Mouse (Mus musculus) neural tube, embryonic 15.5 days (tissue): ENCODE measurements at regions not wholly inside any gene's neighbourhood (a gene's known extent, or its start where the extent isn't known, plus 50 kb on each side); places are given as distances from the start of the nearest gene placed in this dataset.
"Not testable (repeated sequence)": the region's sequence is repeated elsewhere in the genome, so short reads cannot be mapped to it uniquely, and the experiment has no call there.

Experiments
- ATAC-seq: fragments of 200-750 bp; cut with Nextera tagmentation; 2 replicates; pipeline ENCODE4 v1.8.0; 2017; ENCODE audit warnings: mild to moderate bottlenecking, moderate TSS enrichment, moderate library complexity; ENCODE audit not compliant: low FRiP score
- H3K27ac ChIP-seq: fragments of 300-500 bp; sonication (generic); replicated peaks from 2 replicates; pipeline ENCODE4 v1.5.1; 2015; ENCODE audit warnings: mild to moderate bottlenecking, inconsistent platforms
- H3K27me3 ChIP-seq: fragments of 300-500 bp; sonication (generic); replicated peaks from 2 replicates; pipeline ENCODE4 v1.6.1; 2015; ENCODE audit warnings: inconsistent platforms
- H3K36me3 ChIP-seq: fragments of 300-500 bp; sonication (generic); 2 replicates; pipeline ENCODE4 v1.6.1; 2015; ENCODE audit warnings: inconsistent platforms
- H3K4me1 ChIP-seq: fragments of 300-500 bp; sonication (generic); 2 replicates; pipeline ENCODE4 v1.6.1; 2015; ENCODE audit warnings: inconsistent platforms
- H3K4me2 ChIP-seq: fragments of 300-500 bp; sonication (generic); 2 replicates; pipeline ENCODE4 v1.6.1; 2015; ENCODE audit warnings: inconsistent platforms, mild to moderate bottlenecking, moderate library complexity
- H3K4me3 ChIP-seq: fragments of 300-500 bp; sonication (generic); replicated peaks from 2 replicates; pipeline ENCODE4 v1.5.1; 2015; ENCODE audit warnings: mild to moderate bottlenecking, inconsistent platforms
- H3K9ac ChIP-seq: fragments of 300-500 bp; sonication (generic); replicated peaks from 2 replicates; pipeline ENCODE4 v1.6.1; 2015; ENCODE audit warnings: mild to moderate bottlenecking, inconsistent platforms
- H3K9me3 ChIP-seq: fragments of 300-500 bp; sonication (generic); replicated peaks from 2 replicates; pipeline ENCODE4 v1.6.1; 2016; ENCODE audit warnings: inconsistent platforms
- WGBS: fragments of 180-500 bp; shearing (Covaris S2); methylation state at CpG from one replicate; pipeline ENCODE4 v1.1.7; 2015; ENCODE audit warnings: mixed read lengths; 5-methylcytosine and 5-hydroxymethylcytosine counted together

DNA sequence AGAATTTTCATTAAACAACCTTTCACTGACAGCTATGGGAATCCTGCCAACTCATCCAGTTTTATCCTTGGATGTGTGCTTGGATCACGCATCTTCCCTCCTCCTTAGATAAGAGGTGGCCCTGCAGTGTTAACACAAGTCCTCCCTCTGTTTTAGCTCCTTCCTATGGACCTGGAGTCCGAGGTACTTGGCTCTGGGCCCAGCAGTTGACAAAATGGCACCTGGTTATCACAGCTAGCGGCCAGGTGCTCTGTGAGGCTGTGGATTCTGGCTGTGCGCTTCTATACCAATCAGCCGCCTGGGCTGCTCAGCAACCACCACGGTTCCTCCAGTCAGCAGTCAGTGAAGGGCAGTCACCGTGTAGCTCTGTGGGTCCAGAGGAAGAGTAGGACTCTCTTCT, 157.4 kb downstream of the Prdm2 start:
- no peak for ATAC-seq
- no peaks in the 10 kb centered on the region for H3K9me3 ChIP-seq
- no peaks in the 10 kb centered on the region for H3K4me1 ChIP-seq
- H3K4me2 ChIP-seq: no peak overlapping the region
- 82% methylated on average over 7 of the region's 7 CpGs for WGBS
- no peaks in the 10 kb centered on the region for H3K27me3 ChIP-seq
- H3K27ac ChIP-seq: no peak overlapping the region
- H3K36me3 ChIP-seq: no peaks in the 10 kb centered on the region
- H3K9ac ChIP-seq: no peak overlapping the region
- no peak overlapping the region for H3K4me3 ChIP-seq

DNA sequence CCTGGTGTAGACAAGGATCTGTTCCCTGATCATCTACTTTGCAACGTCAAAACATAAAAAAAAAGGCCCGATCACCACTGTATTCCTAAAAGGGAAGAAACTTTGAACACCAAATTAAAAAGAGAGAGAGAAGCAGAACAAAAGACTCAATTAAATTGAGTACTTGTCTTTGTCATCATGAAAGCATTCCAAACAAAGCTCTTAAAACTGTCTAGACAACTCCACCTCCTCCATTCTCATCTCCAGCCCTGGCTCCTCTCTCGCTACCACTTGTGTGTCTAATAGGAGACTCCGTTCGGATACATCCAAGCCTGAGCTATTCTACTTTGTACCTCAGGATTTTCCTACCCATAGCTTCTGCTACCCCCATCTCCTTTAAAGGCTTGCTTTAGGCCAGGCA, 159.8 kb downstream of the Prdm2 start:
- no peak for ATAC-seq
- Histone ChIP-seq H3K9ac (no peak overlapping the region), H3K36me3 (no peaks in the 10 kb centered on the region), H3K9me3 (no peaks in the 10 kb centered on the region), H3K27me3 (no peaks in the 10 kb centered on the region), H3K4me1 (no peaks in the 10 kb centered on the region), H3K4me2 (no peak overlapping the region), H3K4me3 (no peak overlapping the region), H3K27ac (no peak overlapping the region)
- 68% methylated on average over 5 of the region's 5 CpGs for WGBS

DNA sequence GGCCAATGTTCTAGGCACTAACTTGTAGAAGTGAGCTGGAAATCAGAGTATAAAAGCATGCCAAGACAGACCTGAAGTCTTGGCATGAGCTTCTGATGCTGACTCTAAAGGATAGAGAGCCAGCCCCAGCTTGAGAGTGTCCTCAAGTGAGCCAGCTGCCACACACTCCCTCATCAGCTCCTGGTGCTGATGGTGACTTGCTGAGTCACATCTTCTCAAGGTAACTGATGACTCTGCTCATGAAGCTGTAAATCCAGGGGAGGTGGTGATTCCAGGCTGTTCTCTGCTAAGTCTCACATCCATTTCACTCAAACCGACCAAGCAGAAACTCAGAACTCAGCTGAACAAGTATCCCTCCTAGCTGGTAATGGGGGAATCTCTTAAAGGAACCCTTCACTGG, 161.6 kb downstream of the Prdm2 start:
- H3K4me2 ChIP-seq: no peak overlapping the region
- H3K27me3 ChIP-seq: no peaks in the 10 kb centered on the region
- H3K36me3 ChIP-seq: no peaks in the 10 kb centered on the region
- H3K9me3 ChIP-seq: no peaks in the 10 kb centered on the region
- no peak overlapping the region for H3K9ac ChIP-seq
- H3K27ac ChIP-seq: no peak overlapping the region
- 90% methylated on average over 1 of the region's 1 CpGs for WGBS
- no peak overlapping the region for H3K4me3 ChIP-seq
- ATAC-seq: no peak
- no peaks in the 10 kb centered on the region for H3K4me1 ChIP-seq

DNA sequence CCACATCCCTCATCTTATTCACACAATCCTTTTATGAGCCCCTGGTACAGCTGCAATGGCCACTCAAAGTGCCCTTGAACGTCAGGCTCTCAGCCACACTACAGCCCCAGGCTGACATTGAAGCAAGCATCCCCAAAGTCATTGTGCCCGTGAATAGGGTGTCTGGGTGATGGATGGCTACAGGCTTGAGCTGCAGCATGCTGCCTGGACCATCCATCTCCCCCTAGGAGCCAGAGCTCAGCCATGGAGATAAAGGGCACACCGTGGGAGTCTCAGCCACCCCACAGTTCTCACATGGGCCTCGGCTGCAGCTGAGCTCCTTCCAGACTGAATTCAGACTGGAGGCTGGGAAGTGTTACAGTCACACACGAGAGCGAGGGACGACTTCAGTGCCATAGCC, 167.6 kb downstream of the Prdm2 start:
- no peak overlapping the region for H3K4me3 ChIP-seq
- peaks cover 14% of the 10 kb centered on the region for H3K4me1 ChIP-seq
- H3K9me3 ChIP-seq: no peaks in the 10 kb centered on the region
- H3K36me3 ChIP-seq: no peaks in the 10 kb centered on the region
- no peak overlapping the region for H3K27ac ChIP-seq
- H3K4me2 ChIP-seq: no peak overlapping the region
- no peaks in the 10 kb centered on the region for H3K27me3 ChIP-seq
- H3K9ac ChIP-seq: no peak overlapping the region
- 5% methylated on average over 7 of the region's 7 CpGs for WGBS
- ATAC-seq: peak; percentile 83

DNA sequence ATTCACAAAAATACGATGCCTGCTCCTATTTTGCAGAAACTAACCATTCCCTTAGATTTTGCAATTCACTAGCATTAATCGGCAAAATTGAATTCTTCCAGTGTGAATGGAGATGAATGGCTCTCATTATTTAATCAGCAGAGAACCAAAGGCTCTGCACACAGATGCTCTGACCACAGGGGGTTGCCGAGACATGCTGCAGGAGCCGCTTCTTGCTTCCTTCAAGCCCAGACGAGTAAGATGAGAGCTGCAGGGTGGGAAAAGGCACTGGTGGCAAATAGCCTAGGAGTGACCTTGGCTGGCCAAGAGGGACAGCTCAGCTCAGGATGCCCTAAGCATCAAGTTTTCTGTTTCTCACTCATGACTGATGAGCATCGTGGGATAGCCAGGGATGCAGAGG, 170.0 kb downstream of the Prdm2 start:
- no peaks in the 10 kb centered on the region for H3K36me3 ChIP-seq
- no peak overlapping the region for H3K9ac ChIP-seq
- H3K4me3 ChIP-seq: no peak overlapping the region
- peak; percentile 55; the same call in 1 of the 2 replicates for ATAC-seq
- H3K9me3 ChIP-seq: no peaks in the 10 kb centered on the region
- WGBS: 13% methylated on average over 6 of the region's 6 CpGs
- H3K4me2 ChIP-seq: 0 out of 2 replicates have a peak overlapping the region, but pooled peaks have one; percentile 4
- peak overlapping the region; percentile 52; the same call in 1 of the 2 replicates for H3K27ac ChIP-seq
- no peaks in the 10 kb centered on the region for H3K27me3 ChIP-seq
- peaks cover 14% of the 10 kb centered on the region for H3K4me1 ChIP-seq

DNA sequence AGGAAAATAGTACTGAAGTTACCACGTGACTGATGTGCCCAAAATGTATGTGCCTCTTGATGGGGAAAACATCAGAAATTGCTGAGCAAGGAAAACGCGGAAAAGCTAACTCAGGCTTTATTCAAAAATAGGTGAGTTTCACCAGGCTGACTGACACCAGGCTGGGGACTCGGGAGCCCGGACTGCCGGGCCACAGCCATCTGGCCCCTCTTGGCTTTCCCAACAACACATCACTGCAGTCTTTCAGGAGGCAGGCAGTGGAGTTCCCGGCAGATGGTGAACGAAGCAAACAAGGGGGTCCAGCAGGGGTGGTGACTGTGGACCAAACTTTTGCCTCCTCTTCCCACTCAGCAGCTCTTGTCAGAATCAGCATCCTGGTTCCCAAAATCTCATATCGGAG, 174.2 kb downstream of the Prdm2 start:
- Histone ChIP-seq H3K9ac (no peak overlapping the region), H3K27me3 (no peaks in the 10 kb centered on the region), H3K4me3 (no peak overlapping the region), H3K27ac (no peak overlapping the region), H3K4me2 (no peak overlapping the region), H3K4me1 (peaks cover 14% of the 10 kb centered on the region), H3K36me3 (no peaks in the 10 kb centered on the region), H3K9me3 (no peaks in the 10 kb centered on the region)
- 76% methylated on average over 9 of the region's 9 CpGs for WGBS
- ATAC-seq: no peak

DNA sequence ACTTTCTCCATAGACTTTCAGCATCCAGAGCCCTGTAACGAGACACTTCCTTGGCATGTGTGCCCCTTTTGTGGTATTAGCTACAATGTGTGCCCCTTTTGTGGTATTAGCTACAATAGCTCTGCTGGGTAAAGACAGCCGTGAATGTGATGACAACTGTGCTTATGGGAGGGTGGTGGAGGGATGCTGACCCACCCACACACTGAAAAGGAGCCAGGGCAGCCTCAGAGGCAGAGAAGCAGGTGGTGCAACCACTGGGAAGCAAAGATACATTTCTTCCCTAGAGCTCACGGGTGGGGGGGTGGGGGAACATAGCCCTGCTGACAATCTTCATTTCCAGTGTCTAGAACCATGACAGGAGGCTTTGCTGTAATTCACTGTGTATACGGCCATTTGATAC, 176.1 kb downstream of the Prdm2 start:
- Histone ChIP-seq H3K36me3 (no peaks in the 10 kb centered on the region), H3K27me3 (no peaks in the 10 kb centered on the region), H3K27ac (no peak overlapping the region), H3K9ac (no peak overlapping the region), H3K4me2 (no peak overlapping the region), H3K9me3 (no peaks in the 10 kb centered on the region), H3K4me3 (no peak overlapping the region), H3K4me1 (peaks cover 3% of the 10 kb centered on the region; the same call in 1 of the 2 replicates)
- WGBS: 34% methylated on average over 4 of the region's 4 CpGs
- no peak for ATAC-seq

DNA sequence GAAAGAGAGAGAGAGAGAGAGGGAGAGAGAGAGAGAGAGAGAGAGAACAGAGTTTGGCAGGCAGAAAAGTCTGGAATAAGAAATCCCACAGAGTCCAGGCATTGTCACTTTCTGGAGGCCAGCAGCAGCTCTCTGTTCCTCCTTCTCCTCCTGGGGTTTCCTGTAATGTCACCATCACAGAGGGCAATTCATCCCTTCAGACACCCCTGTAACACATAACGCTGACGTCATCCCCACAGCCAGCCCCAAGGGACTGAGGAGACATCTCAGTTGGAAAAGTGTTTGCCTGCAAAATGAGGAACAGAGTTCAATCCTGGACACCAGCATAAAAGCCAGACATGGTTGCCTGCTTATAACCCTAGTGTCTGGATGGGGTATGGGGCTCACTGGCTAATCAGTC, 177.7 kb downstream of the Prdm2 start:
- H3K9ac ChIP-seq, H3K36me3 ChIP-seq, ATAC-seq, H3K27me3 ChIP-seq, H3K4me1 ChIP-seq, H3K27ac ChIP-seq, H3K9me3 ChIP-seq, H3K4me3 ChIP-seq, H3K4me2 ChIP-seq: not testable (repeated sequence)
- WGBS: 64% methylated on average over 2 of the region's 2 CpGs

DNA sequence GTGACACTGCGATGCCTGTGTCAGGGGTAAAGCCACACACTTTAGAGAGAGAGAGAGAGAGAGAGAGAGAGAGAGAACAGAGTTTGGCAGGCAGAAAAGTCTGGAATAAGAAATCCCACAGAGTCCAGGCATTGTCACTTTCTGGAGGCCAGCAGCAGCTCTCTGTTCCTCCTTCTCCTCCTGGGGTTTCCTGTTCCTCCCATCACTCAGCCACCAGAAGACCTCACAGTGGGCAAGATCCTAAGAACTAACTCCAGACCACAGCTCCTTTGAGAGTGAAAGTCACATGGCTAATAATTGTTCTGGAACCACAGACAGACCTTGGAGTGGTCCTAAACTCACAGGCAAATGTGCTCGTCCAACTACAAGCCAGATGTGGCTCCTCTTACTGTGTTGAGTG, 178.5 kb downstream of the Prdm2 start:
- H3K4me3 ChIP-seq, H3K27me3 ChIP-seq, H3K36me3 ChIP-seq, H3K9ac ChIP-seq, ATAC-seq, H3K4me1 ChIP-seq, H3K4me2 ChIP-seq, H3K9me3 ChIP-seq, H3K27ac ChIP-seq: not testable (repeated sequence)
- 88% methylated on average over 2 of the region's 2 CpGs for WGBS

DNA sequence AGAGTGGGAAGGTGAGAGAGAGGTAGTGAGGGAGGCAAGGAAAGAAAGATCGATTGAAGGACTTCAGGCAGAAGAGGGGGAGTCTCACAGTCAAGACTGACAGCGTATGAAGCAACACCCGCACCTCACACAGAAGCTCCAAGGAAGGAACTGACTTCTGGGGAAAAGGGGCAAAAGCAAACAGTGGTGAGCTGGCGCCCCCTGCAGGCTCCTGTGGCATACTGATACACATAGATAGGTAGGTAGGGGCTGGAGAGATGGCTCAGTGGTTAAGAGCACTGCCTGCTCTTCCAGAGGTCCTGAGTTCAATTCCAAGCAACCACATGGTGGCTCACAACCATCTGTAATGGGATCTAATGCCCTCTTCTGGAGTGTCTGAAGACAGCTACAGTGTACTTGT, 183.0 kb downstream of the Prdm2 start:
- H3K4me3 ChIP-seq, H3K36me3 ChIP-seq, ATAC-seq, H3K27me3 ChIP-seq, H3K27ac ChIP-seq, H3K9me3 ChIP-seq, H3K4me1 ChIP-seq, H3K4me2 ChIP-seq, H3K9ac ChIP-seq: not testable (repeated sequence)
- WGBS: 72% methylated on average over 4 of the region's 4 CpGs

DNA sequence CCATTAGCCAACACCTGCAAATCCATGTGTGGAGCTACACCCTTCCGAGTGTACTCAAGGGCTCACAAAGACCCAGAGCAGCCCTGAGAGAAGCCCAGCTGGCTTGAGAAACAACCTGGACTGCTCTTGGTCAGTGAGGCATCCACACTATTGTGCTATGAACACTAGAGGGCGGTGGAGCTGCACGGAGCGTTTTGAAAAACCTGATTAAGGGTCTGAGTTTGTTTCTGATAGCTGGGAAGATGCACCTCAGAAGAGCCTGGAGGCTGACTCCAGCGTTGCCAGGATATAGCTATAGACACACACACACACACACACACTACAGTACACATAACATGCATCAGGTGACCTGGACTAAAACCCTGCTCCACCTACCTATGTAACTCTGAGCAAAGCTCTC, 185.5 kb downstream of the Prdm2 start:
- no peaks in the 10 kb centered on the region for H3K36me3 ChIP-seq
- H3K27ac ChIP-seq: no peak overlapping the region
- H3K4me1 ChIP-seq: no peaks in the 10 kb centered on the region
- no peak overlapping the region for H3K4me2 ChIP-seq
- no peak overlapping the region for H3K4me3 ChIP-seq
- ATAC-seq: peak; percentile 67; the same call in 1 of the 2 replicates
- 8% methylated on average over 5 of the region's 5 CpGs for WGBS
- no peak overlapping the region for H3K9ac ChIP-seq
- 0 out of 2 replicates have a peak, but pooled peaks cover 2% of the 10 kb centered on the region for H3K27me3 ChIP-seq
- H3K9me3 ChIP-seq: no peaks in the 10 kb centered on the region

DNA sequence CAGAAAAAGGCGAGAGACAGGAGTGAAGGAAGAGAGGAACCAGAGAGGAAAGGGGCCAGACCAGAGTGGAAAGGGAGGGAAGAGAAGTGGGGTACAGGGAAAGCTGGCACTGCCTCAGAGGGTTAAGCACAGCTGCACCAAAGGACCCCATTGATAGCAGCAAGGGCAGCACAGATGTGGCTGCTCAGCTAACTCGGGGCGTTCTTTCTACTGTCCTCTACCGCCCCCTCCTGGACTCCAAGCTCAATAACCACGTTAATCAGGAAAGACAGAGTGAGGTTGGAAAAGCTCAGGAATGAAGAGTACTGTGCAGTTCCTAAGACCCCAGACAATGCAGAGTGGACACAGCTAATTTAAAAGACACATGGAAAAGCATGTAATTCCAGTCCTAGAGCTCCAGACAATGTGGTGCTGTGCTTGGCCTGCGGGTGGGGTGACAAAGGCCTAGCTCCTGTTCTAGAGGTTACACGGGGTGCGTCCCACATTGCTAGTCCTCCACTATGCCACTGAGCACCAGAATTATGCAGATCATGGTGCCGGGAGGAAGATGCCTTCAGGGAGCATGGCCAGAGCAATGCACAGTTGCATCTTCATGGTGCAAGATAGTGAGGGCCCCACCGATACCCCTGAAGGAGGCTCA, 191.4 kb downstream of the Prdm2 start:
- peak; percentile 51 for ATAC-seq
- H3K27me3 ChIP-seq: no peaks in the 10 kb centered on the region
- no peak overlapping the region for H3K4me2 ChIP-seq
- no peak overlapping the region for H3K9ac ChIP-seq
- H3K4me1 ChIP-seq: peaks cover 17% of the 10 kb centered on the region
- no peaks in the 10 kb centered on the region for H3K9me3 ChIP-seq
- no peak overlapping the region for H3K27ac ChIP-seq
- 44% methylated on average over 10 of the region's 10 CpGs for WGBS
- H3K36me3 ChIP-seq: no peaks in the 10 kb centered on the region
- H3K4me3 ChIP-seq: no peak overlapping the region

DNA sequence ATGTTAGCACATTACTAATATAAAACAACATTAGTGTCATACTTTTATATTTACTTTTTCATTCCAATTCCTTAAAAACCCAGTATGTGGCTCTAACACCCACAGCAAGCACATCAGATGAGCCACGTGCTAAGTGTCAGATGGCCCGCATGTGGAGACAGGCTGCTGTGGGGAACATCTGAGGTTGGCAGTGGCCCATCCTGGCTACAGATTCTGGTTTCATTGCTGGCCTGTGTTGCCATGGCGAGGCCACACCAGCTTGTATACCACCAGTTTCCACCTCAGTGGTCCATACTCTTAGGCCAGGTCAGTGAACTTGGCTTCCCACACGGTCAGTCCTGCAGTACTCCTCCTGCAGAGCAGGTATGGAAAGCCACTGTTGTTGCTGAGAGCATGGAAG, 192.1 kb downstream of the Prdm2 start:
- Histone ChIP-seq H3K4me3 (no peak overlapping the region), H3K9ac (no peak overlapping the region), H3K36me3 (no peaks in the 10 kb centered on the region), H3K27ac (no peak overlapping the region), H3K4me2 (no peak overlapping the region), H3K27me3 (no peaks in the 10 kb centered on the region), H3K4me1 (peaks cover 17% of the 10 kb centered on the region), H3K9me3 (no peaks in the 10 kb centered on the region)
- peak; percentile 24; the same call in 1 of the 2 replicates for ATAC-seq
- 73% methylated on average over 4 of the region's 4 CpGs for WGBS
